Mouse (Mus musculus) limb, embryonic 14.5 days (tissue): ENCODE results near the gene Pck1. TPM values are rescaled to one million over a fixed set of nuclear protein-coding genes. Genes with fewer than 3 reads are reported as not detected.

Experiments
- ATAC-seq: fragments of 200-750 bp; cut with Nextera tagmentation; 2 replicates; pipeline ENCODE4 v1.8.0; 2017; ENCODE audit warnings: low read depth, moderate number of reproducible peaks, moderate TSS enrichment; ENCODE audit not compliant: low FRiP score
- DNase-seq: peaks from one replicate; pipeline ENCODE4 v3.0.0-alpha.2; 2015; ENCODE audit warnings: low spot score
- H3K27ac ChIP-seq: fragments of 300-500 bp; sonication (generic); replicated peaks from 2 replicates; pipeline ENCODE4 v1.5.1; 2014; ENCODE audit warnings: low read depth, mild to moderate bottlenecking, low read length, moderate library complexity, mixed read lengths
- H3K27me3 ChIP-seq: fragments of 300-500 bp; sonication (generic); 2 replicates; pipeline ENCODE4 v1.6.1; 2014; ENCODE audit warnings: low read length, mixed read lengths; ENCODE audit not compliant: control insufficient read depth, insufficient read depth
- H3K36me3 ChIP-seq: fragments of 300-500 bp; sonication (generic); 2 replicates; pipeline ENCODE4 v1.6.1; 2014; ENCODE audit warnings: mild to moderate bottlenecking, low read length, moderate library complexity, mixed read lengths; ENCODE audit not compliant: control insufficient read depth, insufficient read depth
- H3K4me1 ChIP-seq: fragments of 300-500 bp; sonication (generic); 2 replicates; pipeline ENCODE4 v1.6.1; 2014; ENCODE audit warnings: antibody characterized with exemption, low read length, mixed read lengths; ENCODE audit not compliant: control insufficient read depth, insufficient read depth
- H3K4me2 ChIP-seq: fragments of 300-500 bp; sonication (generic); replicated peaks from 2 replicates; pipeline ENCODE4 v1.6.1; 2014; ENCODE audit warnings: low read depth, mild to moderate bottlenecking, low read length, moderate library complexity; ENCODE audit not compliant: severe bottlenecking
- H3K4me3 ChIP-seq: fragments of 300-500 bp; sonication (generic); replicated peaks from 2 replicates; pipeline ENCODE4 v1.5.1; 2014; ENCODE audit warnings: low read length
- H3K9ac ChIP-seq: fragments of 300-500 bp; sonication (generic); 2 replicates; pipeline ENCODE4 v1.6.1; 2014; ENCODE audit warnings: mild to moderate bottlenecking, low read depth, low read length, moderate library complexity; ENCODE audit not compliant: severe bottlenecking
- H3K9me3 ChIP-seq: fragments of 300-500 bp; sonication (generic); 2 replicates; pipeline ENCODE4 v1.6.1; 2016; ENCODE audit warnings: low read length; ENCODE audit not compliant: control insufficient read depth
- POLR2A ChIP-seq: fragments of 200-500 bp; IDR thresholded peaks from 2 replicates; pipeline ENCODE4 v1.8.0; 2012; ENCODE audit warnings: inconsistent platforms, mild to moderate bottlenecking, moderate library complexity, borderline replicate concordance; ENCODE audit not compliant: insufficient read depth, insufficient read length; ENCODE audit errors: extremely low read depth
- WGBS: fragments of 180-500 bp; shearing (Covaris S2); extraction: QIAGEN DNeasy Blood & Tissue Kit; methylation state at CpG from one replicate; pipeline ENCODE4 v1.1.7; 2014; 5-methylcytosine and 5-hydroxymethylcytosine counted together
- polyA plus RNA-seq, 2 experiments: library from polyadenylated mRNA; depleted of rRNA in 1 of 2; stranded (reverse) in 1 of 2; unstranded in 1 of 2; fragments of >200 nt; fragmentation: Nextera tagmentation in 1 of 2; extraction: Ambion mirVana in 1 of 2; gene quantifications; 2 replicates each; pipeline versions ENCODE4 v1.2.1 to v1.2.3; 2012 to 2014

The Pck1 gene
- polyA plus RNA-seq, 2 experiments = 0.03 TPM; not detected in 1

DNA sequence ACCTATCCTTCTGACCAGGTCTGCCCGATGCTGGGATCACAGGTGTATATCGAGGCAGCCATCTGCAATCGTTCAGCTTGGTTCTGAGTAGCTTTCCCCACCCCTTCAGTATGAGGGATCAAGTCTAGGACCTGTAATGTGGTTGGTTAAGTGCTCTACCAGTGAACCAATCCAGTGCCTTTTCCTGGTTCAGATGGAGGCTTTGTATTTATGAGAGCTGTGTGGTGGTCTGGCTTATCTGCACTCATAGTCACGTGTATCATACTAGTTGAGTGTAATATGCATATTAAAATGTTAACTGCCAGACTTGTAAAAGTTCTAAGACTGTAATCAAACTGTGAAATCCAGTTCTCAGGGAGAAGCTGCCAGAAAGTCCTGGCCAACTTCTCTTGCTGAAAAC is 26.5 kb upstream of the Pck1 start:
- Histone ChIP-seq H3K9ac (no peak overlapping the region), H3K27me3 (no peaks in the 10 kb centered on the region), H3K4me3 (no peak overlapping the region), H3K36me3 (no peaks in the 10 kb centered on the region), H3K9me3 (no peaks in the 10 kb centered on the region), H3K27ac (no peak overlapping the region), H3K4me2 (no peak overlapping the region), H3K4me1 (no peaks in the 10 kb centered on the region)
- WGBS = 73% methylated on average over 4 of the region's 4 CpGs
- TF ChIP-seq POLR2A = no peak
- DNase-seq (peak; percentile 37), ATAC-seq (no peak)

DNA sequence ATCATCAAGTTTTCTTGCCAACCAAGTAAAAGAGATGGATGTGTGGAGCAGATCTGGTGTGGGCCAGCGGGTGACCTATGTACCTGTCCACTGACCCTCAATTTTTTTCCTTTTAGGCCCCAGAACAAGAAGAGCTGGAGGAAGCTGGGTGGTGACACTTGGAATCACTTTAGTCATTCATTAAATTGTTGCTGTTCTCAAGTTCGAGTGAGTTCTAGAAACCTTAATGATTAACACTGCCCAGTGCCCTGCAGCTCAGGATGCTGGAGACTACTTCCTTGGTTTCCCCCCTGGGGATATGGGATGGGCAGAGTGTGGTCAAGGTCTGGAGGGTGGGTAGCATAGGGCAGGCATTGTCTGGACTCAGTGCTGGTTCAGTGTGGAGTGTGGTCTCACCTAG is 23.7 kb upstream of the Pck1 start:
- ATAC-seq = no peak
- H3K36me3 ChIP-seq = no peaks in the 10 kb centered on the region
- no peak overlapping the region for H3K4me2 ChIP-seq
- no peaks in the 10 kb centered on the region for H3K4me1 ChIP-seq
- WGBS = 74% methylated on average over 2 of the region's 2 CpGs
- H3K27ac ChIP-seq = no peak overlapping the region
- no peak overlapping the region for H3K4me3 ChIP-seq
- no peak for DNase-seq
- no peak for TF ChIP-seq POLR2A
- H3K9me3 ChIP-seq = no peaks in the 10 kb centered on the region
- no peaks in the 10 kb centered on the region for H3K27me3 ChIP-seq
- H3K9ac ChIP-seq = no peak overlapping the region

DNA sequence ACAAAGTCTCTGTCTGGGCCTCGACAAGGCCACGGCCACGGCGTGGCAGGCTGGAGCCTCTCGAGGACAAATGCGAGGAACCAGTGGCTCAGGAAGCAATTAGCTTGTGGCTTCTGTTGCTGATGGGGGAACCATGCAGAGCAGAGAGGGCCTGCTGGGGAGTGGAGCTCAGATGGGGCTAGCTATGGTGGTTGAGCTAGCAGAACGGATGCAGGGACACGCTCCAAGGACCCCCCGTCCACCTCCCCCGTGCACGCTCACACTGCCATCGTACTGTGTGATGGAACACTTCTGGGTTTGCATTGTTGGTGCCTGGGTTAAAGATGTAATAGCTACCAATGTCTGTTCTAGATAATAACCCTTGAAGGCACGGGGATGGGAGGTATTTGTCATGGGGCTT is 20.6 kb upstream of the Pck1 start:
- DNase-seq (no peak), ATAC-seq (no peak)
- no peaks in the 10 kb centered on the region for H3K36me3 ChIP-seq
- no peaks in the 10 kb centered on the region for H3K27me3 ChIP-seq
- 87% methylated on average over 13 of the region's 13 CpGs for WGBS
- no peak overlapping the region for H3K4me3 ChIP-seq
- H3K9ac ChIP-seq = no peak overlapping the region
- no peaks in the 10 kb centered on the region for H3K4me1 ChIP-seq
- no peak overlapping the region for H3K4me2 ChIP-seq
- no peak for TF ChIP-seq POLR2A
- H3K27ac ChIP-seq = no peak overlapping the region
- H3K9me3 ChIP-seq = no peaks in the 10 kb centered on the region

- ATAC-seq (no peak), DNase-seq (no peak)
- no peaks in the 10 kb centered on the region for H3K27me3 ChIP-seq
- no peaks in the 10 kb centered on the region for H3K4me1 ChIP-seq
- H3K36me3 ChIP-seq = no peaks in the 10 kb centered on the region
- H3K9ac ChIP-seq = no peak overlapping the region
- no peak overlapping the region for H3K4me2 ChIP-seq
- H3K9me3 ChIP-seq = no peaks in the 10 kb centered on the region
- H3K27ac ChIP-seq = no peak overlapping the region
- WGBS = 74% methylated on average over 8 of the region's 8 CpGs
- TF ChIP-seq POLR2A = no peak
- H3K4me3 ChIP-seq = no peak overlapping the region
Observed at GRCm38 (mm10) chr2:173132794-173133300, 20.0 kb upstream of the Pck1 start.

GRCm38 (mm10) chr2:173134695-173135094 is 18.2 kb upstream of the Pck1 start:
- no peak for ATAC-seq
- Histone ChIP-seq H3K4me3 (no peak overlapping the region), H3K4me2 (no peak overlapping the region), H3K36me3 (no peaks in the 10 kb centered on the region), H3K27ac (no peak overlapping the region), H3K9me3 (no peaks in the 10 kb centered on the region), H3K4me1 (no peaks in the 10 kb centered on the region), H3K27me3 (no peaks in the 10 kb centered on the region), H3K9ac (no peak overlapping the region)
- 68% methylated on average over 9 of the region's 9 CpGs for WGBS
- TF ChIP-seq POLR2A = no peak
- no peak for DNase-seq
